Mouse (Mus musculus): ENCODE measurements around the gene Gm11027. TPM values are rescaled to one million over a fixed set of nuclear protein-coding genes. Genes with fewer than 3 reads are reported as not detected.
A peak's percentile ranks its signal among the peaks of the same experiment; 100 is the strongest.

Gm11027 gene
- polyA plus RNA-seq, 1 experiment from 2014 or later: not detected

- 95% methylated on average over 2 of the region's 2 CpGs for WGBS
- H3K4me2 ChIP-seq (ENCODE audit: low read length): no peak overlapping the region
- ATAC-seq (ENCODE audit: low FRiP score, low TSS enrichment): no peak
These were observed 4.1 kb upstream of the Gm11027 start for GRCm38 (mm10) chr12:116271071-116271470.

GRCm38 (mm10) chr12:116273733-116274132, 1.5 kb upstream of the Gm11027 start:
- Histone ChIP-seq H3K27me3 (ENCODE audit: control insufficient read depth, insufficient read depth, low read length) (no peaks in the 10 kb centered on the region), H3K9me3 (ENCODE audit: control insufficient read depth, low read length) (no peaks in the 10 kb centered on the region), H3K4me2 (ENCODE audit: low read length) (no peak overlapping the region), H3K4me3 (replicated peaks; ENCODE audit: low read depth, low read length) (no peak overlapping the region), H3K36me3 (ENCODE audit: control insufficient read depth, insufficient read depth, low read length) (no peaks in the 10 kb centered on the region), H3K9ac (replicated peaks; ENCODE audit: low read length) (no peak overlapping the region), H3K27ac (replicated peaks; ENCODE audit: low read depth, low read length) (no peak overlapping the region), H3K4me1 (ENCODE audit: control insufficient read depth, insufficient read depth, low read length) (no peaks in the 10 kb centered on the region)
- DNase-seq: no peak
- WGBS: 79% methylated on average over 1 of the region's 1 CpGs
- ATAC-seq (ENCODE audit: low FRiP score, low TSS enrichment): no peak

More at GRCm38 (mm10) chr12:116271071-116271470, 4.1 kb upstream of the Gm11027 start:
- DNase-seq: no peak
- Histone ChIP-seq H3K27me3 (ENCODE audit: control insufficient read depth, insufficient read depth, low read length) (no peaks in the 10 kb centered on the region), H3K36me3 (ENCODE audit: control insufficient read depth, insufficient read depth, low read length) (no peaks in the 10 kb centered on the region), H3K4me1 (ENCODE audit: control insufficient read depth, insufficient read depth, low read length) (no peaks in the 10 kb centered on the region), H3K4me3 (replicated peaks; ENCODE audit: low read depth, low read length) (no peak overlapping the region), H3K9me3 (ENCODE audit: control insufficient read depth, low read length) (no peaks in the 10 kb centered on the region), H3K9ac (replicated peaks; ENCODE audit: low read length) (no peak overlapping the region), H3K27ac (replicated peaks; ENCODE audit: low read depth, low read length) (no peak overlapping the region)

GRCm38 (mm10) chr12:116275631-116276030, 445 bp downstream of the Gm11027 start:
- Histone ChIP-seq H3K27ac (replicated peaks; ENCODE audit: low read depth, low read length) (no peak overlapping the region), H3K36me3 (ENCODE audit: control insufficient read depth, insufficient read depth, low read length) (no peaks in the 10 kb centered on the region), H3K4me2 (ENCODE audit: low read length) (no peak overlapping the region), H3K27me3 (ENCODE audit: control insufficient read depth, insufficient read depth, low read length) (no peaks in the 10 kb centered on the region), H3K4me1 (ENCODE audit: control insufficient read depth, insufficient read depth, low read length) (peaks cover 5% of the 10 kb centered on the region; the same call in 1 of the 2 replicates), H3K9ac (replicated peaks; ENCODE audit: low read length) (no peak overlapping the region), H3K9me3 (ENCODE audit: control insufficient read depth, low read length) (no peaks in the 10 kb centered on the region), H3K4me3 (replicated peaks; ENCODE audit: low read depth, low read length) (no peak overlapping the region)
- no peak for DNase-seq
- no peak for ATAC-seq (ENCODE audit: low FRiP score, low TSS enrichment)
- WGBS: 91% methylated on average over 4 of the region's 4 CpGs

- H3K4me1 ChIP-seq (ENCODE audit: control insufficient read depth, insufficient read depth, low read length): peaks cover 5% of the 10 kb centered on the region; the same call in 1 of the 2 replicates
- WGBS: 80% methylated on average over 2 of the region's 2 CpGs
- H3K9ac ChIP-seq (replicated peaks; ENCODE audit: low read length): no peak overlapping the region
- no peak overlapping the region for H3K4me2 ChIP-seq (ENCODE audit: low read length)
- no peak overlapping the region for H3K4me3 ChIP-seq (replicated peaks; ENCODE audit: low read depth, low read length)
- no peak for ATAC-seq (ENCODE audit: low FRiP score, low TSS enrichment)
- H3K27me3 ChIP-seq (ENCODE audit: control insufficient read depth, insufficient read depth, low read length): no peaks in the 10 kb centered on the region
- H3K27ac ChIP-seq (replicated peaks; ENCODE audit: low read depth, low read length): no peak overlapping the region
- H3K36me3 ChIP-seq (ENCODE audit: control insufficient read depth, insufficient read depth, low read length): no peaks in the 10 kb centered on the region
- no peak for DNase-seq
- no peaks in the 10 kb centered on the region for H3K9me3 ChIP-seq (ENCODE audit: control insufficient read depth, low read length)
These were observed 1.8 kb downstream of the Gm11027 start for GRCm38 (mm10) chr12:116276961-116277360.

- no peaks in the 10 kb centered on the region for H3K36me3 ChIP-seq (ENCODE audit: control insufficient read depth, insufficient read depth, low read length)
- H3K27ac ChIP-seq (replicated peaks; ENCODE audit: low read depth, low read length): no peak overlapping the region
- 88% methylated on average over 1 of the region's 1 CpGs for WGBS
- no peak overlapping the region for H3K4me3 ChIP-seq (replicated peaks; ENCODE audit: low read depth, low read length)
- H3K4me1 ChIP-seq (ENCODE audit: control insufficient read depth, insufficient read depth, low read length): peaks cover 5% of the 10 kb centered on the region
- ATAC-seq (ENCODE audit: low FRiP score, low TSS enrichment) (no peak), DNase-seq (no peak)
- no peaks in the 10 kb centered on the region for H3K9me3 ChIP-seq (ENCODE audit: control insufficient read depth, low read length)
- H3K4me2 ChIP-seq (ENCODE audit: low read length): no peak overlapping the region
- H3K27me3 ChIP-seq (ENCODE audit: control insufficient read depth, insufficient read depth, low read length): no peaks in the 10 kb centered on the region
- H3K9ac ChIP-seq (replicated peaks; ENCODE audit: low read length): no peak overlapping the region
These were observed 3.4 kb downstream of the Gm11027 start for GRCm38 (mm10) chr12:116278541-116278940.

- WGBS: 96% methylated on average over 2 of the region's 2 CpGs
- DNase-seq (no peak), ATAC-seq (ENCODE audit: low FRiP score, low TSS enrichment) (no peak)
- peaks cover 5% of the 10 kb centered on the region for H3K4me1 ChIP-seq (ENCODE audit: control insufficient read depth, insufficient read depth, low read length)
- no peak overlapping the region for H3K4me2 ChIP-seq (ENCODE audit: low read length)
- no peaks in the 10 kb centered on the region for H3K9me3 ChIP-seq (ENCODE audit: control insufficient read depth, low read length)
- H3K4me3 ChIP-seq (replicated peaks; ENCODE audit: low read depth, low read length): no peak overlapping the region
- no peak overlapping the region for H3K9ac ChIP-seq (replicated peaks; ENCODE audit: low read length)
- no peaks in the 10 kb centered on the region for H3K27me3 ChIP-seq (ENCODE audit: control insufficient read depth, insufficient read depth, low read length)
- H3K36me3 ChIP-seq (ENCODE audit: control insufficient read depth, insufficient read depth, low read length): no peaks in the 10 kb centered on the region
- H3K27ac ChIP-seq (replicated peaks; ENCODE audit: low read depth, low read length): no peak overlapping the region
These were observed 4.0 kb downstream of the Gm11027 start for GRCm38 (mm10) chr12:116279181-116279580.

GRCm38 (mm10) chr12:116280149-116280652, 5.0 kb downstream of the Gm11027 start:
- DNase-seq (no peak), ATAC-seq (ENCODE audit: low FRiP score, low TSS enrichment) (no peak; the same call in 1 of the 2 replicates)
- WGBS: 0% methylated on average over 7 of the region's 7 CpGs
- H3K27ac ChIP-seq (replicated peaks; ENCODE audit: low read depth, low read length): peak overlapping the region; percentile 98
- H3K4me3 ChIP-seq (replicated peaks; ENCODE audit: low read depth, low read length): peak overlapping the region; percentile 97
- no peaks in the 10 kb centered on the region for H3K36me3 ChIP-seq (ENCODE audit: control insufficient read depth, insufficient read depth, low read length)
- peaks cover 5% of the 10 kb centered on the region for H3K4me1 ChIP-seq (ENCODE audit: control insufficient read depth, insufficient read depth, low read length)
- peak overlapping the region; percentile 65 for H3K4me2 ChIP-seq (ENCODE audit: low read length)
- H3K27me3 ChIP-seq (ENCODE audit: control insufficient read depth, insufficient read depth, low read length): no peaks in the 10 kb centered on the region
- H3K9ac ChIP-seq (replicated peaks; ENCODE audit: low read length): peak overlapping the region; percentile 94
- no peaks in the 10 kb centered on the region for H3K9me3 ChIP-seq (ENCODE audit: control insufficient read depth, low read length)

GRCm38 (mm10) chr12:116280653-116281364, 5.6 kb downstream of the Gm11027 start, which contains the start of gene Esyt2:
Esyt2 (plus strand) TSS chr12:116281196.
- Histone ChIP-seq H3K4me3 (replicated peaks; ENCODE audit: low read depth, low read length) (peak within 1 kb of the TSS; percentile 97), H3K4me1 (ENCODE audit: control insufficient read depth, insufficient read depth, low read length) (peaks cover 5% of the 10 kb centered on the region), H3K27me3 (ENCODE audit: control insufficient read depth, insufficient read depth, low read length) (no peaks in the 10 kb centered on the region), H3K27ac (replicated peaks; ENCODE audit: low read depth, low read length) (peak within 1 kb of the TSS; percentile 98), H3K36me3 (ENCODE audit: control insufficient read depth, insufficient read depth, low read length) (no peaks in the 10 kb centered on the region), H3K9me3 (ENCODE audit: control insufficient read depth, low read length) (no peaks in the 10 kb centered on the region), H3K4me2 (ENCODE audit: low read length) (peak within 1 kb of the TSS; percentile 96), H3K9ac (replicated peaks; ENCODE audit: low read length) (peak within 1 kb of the TSS; percentile 94)
- WGBS: under 1% methylated on average over 67 of the region's 68 CpGs
- ATAC-seq (ENCODE audit: low FRiP score, low TSS enrichment) (peak; percentile 97), DNase-seq (peak; percentile 100)

Measured in midbrain, embryonic 14.5 days (tissue).